Mouse (Mus musculus) embryonic facial prominence, embryonic 12.5 days (tissue): ENCODE measurements around the gene Pcsk4. TPM values are rescaled to one million over a fixed set of nuclear protein-coding genes. Genes with fewer than 3 reads are reported as not detected.

Experiments
- ATAC-seq: fragments of 200-750 bp; cut with Nextera tagmentation; 2 replicates; pipeline ENCODE4 v1.8.0; 2017; ENCODE audit not compliant: insufficient number of reproducible peaks, insufficient read depth, low FRiP score, low TSS enrichment
- H3K27ac ChIP-seq: fragments of 300-500 bp; sonication (generic); 2 replicates; pipeline ENCODE4 v1.5.1; 2016; ENCODE audit warnings: mild to moderate bottlenecking
- H3K27me3 ChIP-seq: fragments of 300-500 bp; sonication (generic); 2 replicates; pipeline ENCODE4 v1.6.1; 2016; ENCODE audit warnings: mild to moderate bottlenecking, moderate library complexity
- H3K36me3 ChIP-seq: fragments of 300-500 bp; sonication (generic); 2 replicates; pipeline ENCODE4 v1.6.1; 2016; ENCODE audit warnings: mild to moderate bottlenecking
- H3K4me1 ChIP-seq: fragments of 300-500 bp; sonication (generic); 2 replicates; pipeline ENCODE4 v1.6.1; 2016
- H3K4me2 ChIP-seq: fragments of 300-500 bp; sonication (generic); replicated peaks from 2 replicates; pipeline ENCODE4 v1.6.1; 2016; ENCODE audit warnings: mild to moderate bottlenecking, moderate library complexity
- H3K4me3 ChIP-seq: fragments of 300-500 bp; sonication (generic); 2 replicates; pipeline ENCODE4 v1.5.1; 2016; ENCODE audit warnings: mild to moderate bottlenecking
- H3K9ac ChIP-seq: fragments of 300-500 bp; sonication (generic); 2 replicates; pipeline ENCODE4 v1.6.1; 2016; ENCODE audit warnings: mild to moderate bottlenecking, moderate library complexity
- H3K9me3 ChIP-seq: fragments of 300-500 bp; sonication (generic); 2 replicates; pipeline ENCODE4 v1.6.1; 2016; ENCODE audit warnings: mild to moderate bottlenecking, moderate library complexity
- WGBS: fragments of 180-500 bp; shearing (Covaris S2); methylation state at CpG from one replicate; pipeline ENCODE4 v1.1.7; 2016; 5-methylcytosine and 5-hydroxymethylcytosine counted together
- polyA plus RNA-seq: library from polyadenylated mRNA; unstranded; fragments of >200 nt; fragmentation: Nextera tagmentation; extraction: Ambion mirVana; gene quantifications from 2 replicates; pipeline ENCODE4 v1.2.1, GENCODE M21; 2016

Gene Pcsk4
- polyA plus RNA-seq, 1 experiment from 2014 or later: 4.5 TPM

DNA sequence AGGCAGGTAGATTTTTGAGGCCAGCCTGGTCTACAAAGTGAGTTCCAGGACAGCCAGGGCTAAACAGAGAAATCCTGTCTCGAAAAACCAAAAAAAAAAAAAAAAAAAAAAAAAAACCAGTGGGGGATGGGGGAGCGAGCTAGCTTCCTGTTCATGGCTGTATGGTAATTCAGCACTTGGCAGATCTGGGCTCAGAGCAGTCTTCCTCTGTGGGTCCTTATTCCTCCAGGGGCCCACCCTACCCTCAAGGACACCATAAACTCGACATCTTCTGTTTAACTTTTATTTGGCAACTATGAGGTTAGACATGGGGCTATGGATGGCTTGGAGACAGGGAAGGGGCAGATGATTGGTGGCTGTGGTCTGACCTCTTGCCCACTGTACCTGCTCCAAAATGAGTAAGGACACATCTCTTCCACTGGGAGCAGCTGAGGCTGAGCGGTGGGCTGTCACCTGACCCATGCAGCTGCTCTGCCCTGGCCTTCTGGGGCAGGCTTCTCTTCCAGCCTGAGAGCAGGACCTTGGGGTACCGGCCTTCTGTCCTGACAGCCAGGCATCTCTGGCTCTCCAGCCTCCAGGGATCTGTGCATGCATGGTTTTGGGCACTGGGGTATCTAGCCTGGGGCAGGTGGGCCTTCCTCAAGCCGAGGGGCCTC, 8.2 kb downstream of the Pcsk4 start:
- no peak for ATAC-seq
- H3K27me3 ChIP-seq: peaks cover 32% of the 10 kb centered on the region
- 71% methylated on average over 6 of the region's 6 CpGs for WGBS
- H3K9me3 ChIP-seq: no peaks in the 10 kb centered on the region
- H3K4me1 ChIP-seq: peaks cover 16% of the 10 kb centered on the region
- H3K27ac ChIP-seq: no peak overlapping the region
- peak overlapping the region; percentile 9; the same call in 1 of the 2 replicates for H3K4me2 ChIP-seq
- no peak overlapping the region for H3K4me3 ChIP-seq
- H3K9ac ChIP-seq: no peak overlapping the region
- H3K36me3 ChIP-seq: peaks cover 22% of the 10 kb centered on the region; the same call in 1 of the 2 replicates

DNA sequence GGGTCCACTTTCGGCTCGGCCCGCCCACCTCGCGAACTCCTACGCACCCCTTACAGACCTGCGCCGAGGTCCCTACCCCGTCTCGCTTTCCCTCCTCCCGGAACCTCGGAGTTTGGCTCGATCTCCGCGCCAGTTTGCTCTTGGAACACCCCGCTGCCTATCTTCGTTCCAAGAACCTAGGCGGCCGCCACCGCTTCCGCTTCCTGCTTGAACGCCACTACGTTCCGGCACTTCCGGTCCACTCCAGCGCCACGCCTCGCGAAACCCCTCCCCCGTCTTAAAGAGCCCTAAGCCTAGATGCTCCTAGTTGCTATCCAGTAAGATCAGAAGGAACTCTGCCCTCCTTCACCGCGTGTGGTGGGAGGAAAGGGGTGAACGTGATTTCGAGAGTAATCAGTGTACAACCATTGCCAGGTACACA, 8.9 kb downstream of the Pcsk4 start, which contains the start of gene 2310011J03Rik:
Gene 2310011J03Rik, minus strand, starts transcription at position 198 of the 421 bp plus-strand sequence.
- WGBS: 1% methylated on average over 34 of the region's 34 CpGs
- ATAC-seq: no peak
- Histone ChIP-seq H3K27ac (peak within 1 kb of the TSS; percentile 69), H3K4me1 (peaks cover 16% of the 10 kb centered on the region), H3K9ac (peak within 1 kb of the TSS; percentile 85), H3K4me3 (peak within 1 kb of the TSS; percentile 85), H3K4me2 (peak within 1 kb of the TSS; percentile 80), H3K27me3 (peaks cover 40% of the 10 kb centered on the region), H3K9me3 (no peaks in the 10 kb centered on the region), H3K36me3 (peaks cover 22% of the 10 kb centered on the region; the same call in 1 of the 2 replicates)

DNA sequence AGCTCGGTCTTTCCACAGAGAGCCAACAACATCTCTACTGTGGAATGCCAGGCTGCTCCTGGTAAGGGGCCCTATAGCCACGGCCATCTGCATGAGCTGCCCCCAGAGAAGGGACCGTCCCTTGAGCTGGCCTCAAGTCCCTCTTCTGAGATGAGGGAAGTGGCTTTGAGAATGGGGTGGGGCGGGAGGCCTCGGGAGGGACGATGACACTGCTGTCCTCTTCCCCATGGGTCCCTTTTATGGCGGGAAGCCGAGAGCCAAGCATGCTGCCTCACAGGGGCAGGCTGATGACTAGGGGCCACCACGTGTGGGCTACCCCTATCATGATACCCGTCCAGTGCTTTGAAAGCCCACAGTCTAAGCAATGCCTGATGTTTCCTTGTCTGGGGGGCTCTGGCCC, 12.3 kb downstream of the Pcsk4 start:
- Histone ChIP-seq H3K4me3 (no peak overlapping the region), H3K4me1 (peaks cover 19% of the 10 kb centered on the region), H3K9me3 (no peaks in the 10 kb centered on the region), H3K27ac (no peak overlapping the region), H3K36me3 (peaks cover 28% of the 10 kb centered on the region; the same call in 1 of the 2 replicates), H3K4me2 (no peak overlapping the region), H3K9ac (no peak overlapping the region), H3K27me3 (peaks cover 67% of the 10 kb centered on the region)
- WGBS: 65% methylated on average over 10 of the region's 10 CpGs
- no peak for ATAC-seq

DNA sequence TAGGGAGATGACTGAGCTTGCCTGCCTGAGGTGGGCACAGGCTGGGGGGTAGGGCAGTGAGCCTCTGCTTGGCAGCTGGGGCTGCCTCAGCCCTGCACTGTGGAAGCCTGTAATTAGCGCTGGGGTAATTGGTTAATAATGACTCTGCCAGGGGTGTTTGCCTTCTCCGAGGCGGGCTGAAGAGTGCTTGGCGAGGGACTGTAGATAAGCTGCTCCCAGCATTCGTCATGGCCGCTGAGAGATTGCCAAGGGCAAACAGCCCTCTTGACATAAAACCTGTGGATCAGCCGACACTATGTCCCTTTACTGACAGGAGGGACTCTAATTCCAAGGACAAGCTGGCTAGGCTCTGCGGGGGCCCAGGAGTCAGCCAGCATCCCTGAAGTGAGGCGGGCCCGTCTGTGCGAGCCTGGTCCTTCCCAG, 12.9 kb downstream of the Pcsk4 start:
- H3K4me1 ChIP-seq: peaks cover 15% of the 10 kb centered on the region
- no peak for ATAC-seq
- 32% methylated on average over 11 of the region's 11 CpGs for WGBS
- no peak overlapping the region for H3K4me2 ChIP-seq
- H3K4me3 ChIP-seq: no peak overlapping the region
- H3K36me3 ChIP-seq: peaks cover 31% of the 10 kb centered on the region; the same call in 1 of the 2 replicates
- H3K27me3 ChIP-seq: peaks cover 69% of the 10 kb centered on the region
- no peak overlapping the region for H3K9ac ChIP-seq
- H3K9me3 ChIP-seq: no peaks in the 10 kb centered on the region
- H3K27ac ChIP-seq: no peak overlapping the region

DNA sequence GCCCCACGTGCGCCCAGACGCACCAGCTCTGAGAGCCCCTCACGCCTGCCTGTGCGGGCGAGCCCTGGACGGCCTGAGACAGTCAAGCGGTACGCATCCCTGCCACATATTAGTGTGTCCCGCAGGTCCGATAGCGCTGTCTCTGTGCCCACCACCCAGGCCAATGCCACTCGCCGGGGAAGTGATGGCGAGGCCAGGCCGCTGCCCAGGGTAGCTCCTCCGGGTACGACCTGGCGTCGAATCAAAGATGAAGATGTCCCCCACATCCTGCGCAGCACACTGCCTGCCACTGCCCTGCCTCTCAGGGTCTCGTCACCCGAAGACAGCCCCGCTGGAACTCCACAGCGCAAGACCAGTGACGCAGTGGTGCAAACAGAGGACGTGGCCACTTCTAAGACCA, 14.0 kb downstream of the Pcsk4 start:
- Histone ChIP-seq H3K4me2 (no peak overlapping the region), H3K9ac (peak overlapping the region; percentile 30; the same call in 1 of the 2 replicates), H3K36me3 (peaks cover 31% of the 10 kb centered on the region; the same call in 1 of the 2 replicates), H3K27ac (no peak overlapping the region), H3K4me1 (peaks cover 15% of the 10 kb centered on the region), H3K27me3 (peaks cover 80% of the 10 kb centered on the region), H3K9me3 (no peaks in the 10 kb centered on the region), H3K4me3 (0 out of 2 replicates have a peak overlapping the region, but pooled peaks have one; percentile 1)
- WGBS: 47% methylated on average over 27 of the region's 27 CpGs
- ATAC-seq: no peak

DNA sequence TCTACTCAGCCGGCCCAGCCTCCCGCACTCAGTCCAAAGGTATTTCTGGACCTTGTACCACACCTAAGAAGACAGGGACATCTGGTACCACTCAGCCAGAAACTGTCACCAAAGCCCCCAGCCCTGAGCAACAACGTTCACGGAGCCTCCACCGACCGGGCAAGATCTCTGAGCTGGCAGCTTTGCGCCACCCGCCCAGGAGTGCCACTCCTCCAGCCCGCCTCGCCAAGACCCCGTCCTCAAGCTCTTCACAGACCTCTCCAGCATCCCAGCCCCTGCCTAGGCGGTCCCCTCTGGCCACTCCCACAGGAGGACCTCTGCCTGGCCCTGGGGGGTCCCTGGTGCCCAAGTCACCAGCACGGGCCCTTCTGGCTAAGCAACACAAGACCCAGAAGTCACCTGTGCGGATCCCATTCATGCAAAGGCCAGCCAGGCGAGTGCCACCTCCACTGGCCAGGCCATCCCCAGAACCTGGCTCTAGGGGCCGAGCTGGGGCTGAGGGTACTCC, 14.8 kb downstream of the Pcsk4 start:
- no peak overlapping the region for H3K27ac ChIP-seq
- H3K4me3 ChIP-seq: no peak overlapping the region
- H3K9me3 ChIP-seq: no peaks in the 10 kb centered on the region
- H3K36me3 ChIP-seq: peaks cover 31% of the 10 kb centered on the region; the same call in 1 of the 2 replicates
- H3K4me2 ChIP-seq: no peak overlapping the region
- 54% methylated on average over 16 of the region's 16 CpGs for WGBS
- 0 out of 2 replicates have a peak overlapping the region, but pooled peaks have one; percentile 30 for H3K9ac ChIP-seq
- peaks cover 80% of the 10 kb centered on the region for H3K27me3 ChIP-seq
- peaks cover 12% of the 10 kb centered on the region for H3K4me1 ChIP-seq
- ATAC-seq: no peak

DNA sequence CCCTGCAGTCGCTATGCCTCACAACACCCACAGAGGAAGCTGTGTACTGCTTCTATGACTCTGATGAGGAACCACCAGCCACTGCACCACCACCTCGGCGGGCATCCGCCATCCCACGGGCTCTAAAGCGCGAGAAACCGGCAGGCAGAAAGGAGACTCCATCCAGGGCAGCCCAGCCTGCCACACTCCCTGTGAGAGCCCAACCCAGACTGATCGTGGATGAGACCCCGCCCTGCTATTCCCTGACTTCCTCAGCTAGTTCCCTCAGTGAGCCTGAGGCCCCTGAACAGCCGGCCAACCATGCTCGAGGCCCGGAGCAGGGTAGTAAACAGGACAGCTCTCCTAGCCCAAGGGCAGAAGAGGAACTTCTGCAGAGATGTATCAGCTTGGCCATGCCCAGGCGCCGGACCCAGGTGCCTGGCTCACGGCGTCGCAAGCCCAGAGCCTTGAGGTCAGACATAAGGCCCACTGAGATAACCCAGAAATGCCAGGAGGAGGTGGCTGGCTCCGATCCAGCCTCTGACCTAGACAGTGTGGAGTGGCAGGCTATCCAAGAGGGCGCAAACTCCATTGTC, 15.6 kb downstream of the Pcsk4 start:
- no peak for ATAC-seq
- Histone ChIP-seq H3K9me3 (no peaks in the 10 kb centered on the region), H3K27ac (no peak overlapping the region), H3K9ac (0 out of 2 replicates have a peak overlapping the region, but pooled peaks have one; percentile 7), H3K4me2 (no peak overlapping the region), H3K4me1 (peaks cover 6% of the 10 kb centered on the region; the same call in 1 of the 2 replicates), H3K4me3 (no peak overlapping the region), H3K36me3 (peaks cover 33% of the 10 kb centered on the region), H3K27me3 (peaks cover 83% of the 10 kb centered on the region)
- 53% methylated on average over 20 of the region's 20 CpGs for WGBS

DNA sequence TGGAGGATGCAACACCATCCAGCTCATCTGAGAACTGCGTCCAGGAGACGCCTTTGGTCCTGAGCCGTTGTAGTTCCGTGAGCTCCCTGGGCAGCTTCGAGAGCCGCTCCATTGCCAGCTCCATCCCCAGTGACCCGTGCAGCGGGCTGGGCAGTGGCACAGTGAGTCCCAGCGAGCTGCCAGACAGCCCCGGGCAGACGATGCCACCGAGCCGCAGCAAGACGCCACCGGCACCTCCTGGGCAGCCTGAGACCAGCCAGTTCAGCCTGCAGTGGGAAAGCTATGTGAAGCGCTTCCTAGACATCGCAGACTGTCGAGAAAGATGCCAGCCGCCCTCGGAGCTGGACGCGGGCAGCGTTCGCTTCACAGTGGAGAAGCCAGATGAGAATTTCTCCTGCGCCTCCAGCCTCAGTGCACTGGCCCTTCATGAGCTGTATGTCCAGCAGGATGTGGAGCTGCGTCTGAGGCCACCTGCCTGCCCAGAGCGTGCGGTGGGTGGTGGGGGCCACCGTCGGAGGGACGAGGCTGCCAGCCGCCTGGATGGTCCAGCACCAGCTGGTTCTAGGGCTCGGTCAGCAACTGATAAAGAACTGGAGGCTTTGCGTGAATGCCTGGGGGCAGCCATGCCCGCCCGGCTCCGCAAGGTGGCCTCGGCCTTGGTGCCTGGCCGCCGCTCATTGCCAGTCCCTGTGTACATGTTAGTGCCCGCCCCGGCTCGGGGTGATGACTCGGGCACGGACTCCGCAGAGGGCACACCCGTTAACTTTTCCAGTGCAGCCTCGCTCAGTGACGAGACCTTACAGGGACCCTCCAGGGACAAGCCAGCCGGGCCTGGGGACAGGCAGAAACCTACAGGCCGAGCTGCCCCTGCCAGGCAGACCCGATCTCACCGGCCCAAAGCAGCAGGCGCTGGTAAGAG, 16.5 kb downstream of the Pcsk4 start:
- no peaks in the 10 kb centered on the region for H3K9me3 ChIP-seq
- peaks cover 27% of the 10 kb centered on the region for H3K36me3 ChIP-seq
- ATAC-seq: no peak
- 63% methylated on average over 54 of the region's 54 CpGs for WGBS
- H3K27ac ChIP-seq: no peak overlapping the region
- H3K27me3 ChIP-seq: peaks cover 78% of the 10 kb centered on the region
- H3K9ac ChIP-seq: no peak overlapping the region
- no peak overlapping the region for H3K4me3 ChIP-seq
- H3K4me2 ChIP-seq: no peak overlapping the region
- peaks cover 6% of the 10 kb centered on the region; the same call in 1 of the 2 replicates for H3K4me1 ChIP-seq

DNA sequence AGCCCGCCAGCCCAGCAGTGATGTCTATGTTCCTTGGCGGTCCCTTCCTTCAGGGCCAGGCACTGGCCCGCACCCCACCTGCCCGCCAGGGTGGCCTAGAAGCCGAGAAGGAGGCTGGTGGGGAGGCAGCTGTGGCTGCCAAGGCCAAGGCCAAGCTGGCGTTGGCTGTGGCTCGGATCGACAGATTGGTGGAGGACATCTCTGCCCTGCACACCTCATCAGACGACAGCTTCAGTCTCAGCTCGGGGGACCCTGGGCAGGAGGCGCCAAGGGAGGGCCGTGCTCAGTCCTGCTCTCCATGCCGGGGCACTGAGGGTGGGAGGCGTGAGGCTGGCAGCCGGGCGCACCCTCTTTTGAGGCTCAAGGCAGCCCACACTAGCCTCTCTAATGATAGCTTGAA, 17.7 kb downstream of the Pcsk4 start:
- WGBS: 82% methylated on average over 16 of the region's 16 CpGs
- Histone ChIP-seq H3K36me3 (peaks cover 23% of the 10 kb centered on the region), H3K27me3 (peaks cover 66% of the 10 kb centered on the region), H3K4me1 (peaks cover 6% of the 10 kb centered on the region; the same call in 1 of the 2 replicates), H3K4me2 (no peak overlapping the region), H3K4me3 (0 out of 2 replicates have a peak overlapping the region, but pooled peaks have one; percentile 3), H3K9me3 (no peaks in the 10 kb centered on the region), H3K27ac (no peak overlapping the region), H3K9ac (0 out of 2 replicates have a peak overlapping the region, but pooled peaks have one; percentile 4)
- ATAC-seq: no peak

DNA sequence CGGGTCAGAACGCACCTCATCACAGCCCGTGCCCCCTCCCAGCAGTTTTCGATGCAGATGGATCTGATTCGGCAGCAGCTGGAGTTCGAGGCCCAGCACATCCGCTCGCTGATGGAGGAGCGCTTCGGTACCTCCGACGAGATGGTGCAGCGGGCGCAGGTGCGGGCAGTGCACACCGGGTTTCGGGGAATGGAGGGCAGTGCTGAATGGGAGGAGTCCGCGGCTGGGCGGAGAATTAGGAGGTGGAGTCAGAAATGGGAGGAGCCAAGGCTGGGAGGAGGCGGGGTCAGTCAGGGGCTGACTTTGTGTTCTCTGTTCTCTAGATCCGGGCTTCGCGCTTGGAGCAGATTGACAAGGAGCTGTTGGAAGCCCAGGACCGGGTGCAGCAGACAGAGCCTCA, 24.4 kb downstream of the Pcsk4 start:
- Histone ChIP-seq H3K9ac (no peak overlapping the region), H3K4me3 (no peak overlapping the region), H3K9me3 (no peaks in the 10 kb centered on the region), H3K4me1 (peaks cover 8% of the 10 kb centered on the region; the same call in 1 of the 2 replicates), H3K4me2 (peak overlapping the region; percentile 15), H3K27ac (no peak overlapping the region), H3K27me3 (peaks cover 61% of the 10 kb centered on the region), H3K36me3 (peaks cover 13% of the 10 kb centered on the region)
- ATAC-seq: no peak
- 14% methylated on average over 25 of the region's 25 CpGs for WGBS

DNA sequence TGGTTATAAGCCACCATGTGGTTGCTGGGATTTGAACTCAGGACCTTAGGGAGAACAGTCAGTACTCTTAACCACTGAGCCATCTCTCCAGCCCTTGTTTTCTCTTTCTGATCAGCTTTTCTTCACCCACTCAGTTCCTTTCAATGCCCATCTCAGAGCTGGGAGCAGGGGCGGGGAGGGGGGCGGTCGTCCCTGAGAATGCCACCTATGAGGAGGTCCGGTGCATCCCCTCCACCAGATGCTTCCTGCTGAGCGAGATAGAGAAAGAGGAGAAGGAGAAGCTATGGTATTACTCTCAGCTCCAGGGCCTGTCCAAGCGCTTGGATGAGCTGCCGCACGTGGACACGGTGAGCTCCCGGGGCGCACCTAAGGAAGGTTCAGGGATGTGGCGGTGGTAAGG, 24.8 kb downstream of the Pcsk4 start:
- peak overlapping the region; percentile 15 for H3K4me2 ChIP-seq
- peaks cover 13% of the 10 kb centered on the region for H3K36me3 ChIP-seq
- no peak overlapping the region for H3K9ac ChIP-seq
- no peaks in the 10 kb centered on the region for H3K9me3 ChIP-seq
- H3K27ac ChIP-seq: no peak overlapping the region
- WGBS: 21% methylated on average over 12 of the region's 12 CpGs
- ATAC-seq: no peak
- H3K27me3 ChIP-seq: peaks cover 65% of the 10 kb centered on the region
- H3K4me3 ChIP-seq: no peak overlapping the region
- peaks cover 8% of the 10 kb centered on the region; the same call in 1 of the 2 replicates for H3K4me1 ChIP-seq
